Mouse (Mus musculus): Measurements from ENCODE around the gene Gm11238.
"Not testable (repeated sequence)": the region's sequence is repeated elsewhere in the genome, so short reads cannot be mapped to it uniquely, and the experiment has no call there.

Gene Gm11238

DNA sequence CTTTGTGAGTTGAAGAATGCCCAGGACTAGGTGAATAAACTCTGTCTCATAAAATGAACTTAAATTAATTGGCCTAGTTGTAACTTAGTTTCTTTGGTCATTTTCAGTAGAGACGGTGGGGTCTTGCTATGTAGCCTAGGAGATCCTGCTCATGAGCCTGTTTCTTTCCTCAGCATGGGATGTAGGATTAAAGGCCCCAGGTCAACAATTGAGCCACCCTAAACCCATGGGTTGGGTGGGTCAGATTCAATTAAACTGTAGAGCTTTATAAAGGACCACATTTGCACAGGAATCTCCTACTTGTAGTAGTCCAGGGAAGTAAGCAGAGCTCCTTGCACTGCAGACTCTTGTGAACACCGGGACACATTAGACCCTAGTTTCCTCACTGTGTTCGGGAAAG is at the start of gene Gm11238:
Gm11238 (plus strand) TSS at position 301 of the 400 bp plus-strand sequence.
- DNase-seq = not testable (repeated sequence)

DNA sequence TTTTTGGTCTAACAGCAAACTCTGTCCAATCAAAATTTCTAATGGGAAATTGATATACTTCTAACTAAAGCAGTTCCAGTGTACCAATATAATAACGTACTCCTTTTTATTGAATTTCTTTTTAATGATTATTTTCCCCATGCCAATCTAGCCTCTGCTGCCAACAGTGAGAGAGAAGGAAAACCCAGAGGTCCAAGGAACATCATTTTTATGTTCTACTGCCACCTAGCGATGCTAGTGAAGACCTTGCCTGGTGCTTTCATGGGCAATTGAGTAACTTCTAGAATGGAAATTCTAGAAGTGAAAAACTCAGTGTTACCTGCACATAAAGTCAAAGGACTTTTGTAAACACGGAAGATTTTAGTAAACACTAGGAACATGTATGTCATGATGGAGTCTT is 8.4 kb upstream of the Gm11238 start:
- no peak for DNase-seq

DNA sequence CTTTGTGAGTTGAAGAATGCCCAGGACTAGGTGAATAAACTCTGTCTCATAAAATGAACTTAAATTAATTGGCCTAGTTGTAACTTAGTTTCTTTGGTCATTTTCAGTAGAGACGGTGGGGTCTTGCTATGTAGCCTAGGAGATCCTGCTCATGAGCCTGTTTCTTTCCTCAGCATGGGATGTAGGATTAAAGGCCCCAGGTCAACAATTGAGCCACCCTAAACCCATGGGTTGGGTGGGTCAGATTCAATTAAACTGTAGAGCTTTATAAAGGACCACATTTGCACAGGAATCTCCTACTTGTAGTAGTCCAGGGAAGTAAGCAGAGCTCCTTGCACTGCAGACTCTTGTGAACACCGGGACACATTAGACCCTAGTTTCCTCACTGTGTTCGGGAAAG is 15.0 kb downstream of the Gm11238 start, which contains the start of gene Gm11237:
Gm11237 (plus strand) TSS at position 301 of the 400 bp plus-strand sequence.
- not testable (repeated sequence) for DNase-seq

DNA sequence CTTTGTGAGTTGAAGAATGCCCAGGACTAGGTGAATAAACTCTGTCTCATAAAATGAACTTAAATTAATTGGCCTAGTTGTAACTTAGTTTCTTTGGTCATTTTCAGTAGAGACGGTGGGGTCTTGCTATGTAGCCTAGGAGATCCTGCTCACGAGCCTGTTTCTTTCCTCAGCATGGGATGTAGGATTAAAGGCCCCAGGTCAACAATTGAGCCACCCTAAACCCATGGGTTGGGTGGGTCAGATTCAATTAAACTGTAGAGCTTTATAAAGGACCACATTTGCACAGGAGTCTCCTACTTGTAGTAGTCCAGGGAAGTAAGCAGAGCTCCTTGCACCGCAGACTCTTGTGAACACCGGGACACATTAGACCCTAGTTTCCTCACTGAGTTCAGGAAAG is 30.1 kb downstream of the Gm11238 start, which contains the start of gene Gm11236:
Gm11236 (plus strand) TSS at position 301 of the 400 bp plus-strand sequence.
- DNase-seq = not testable (repeated sequence)

DNA sequence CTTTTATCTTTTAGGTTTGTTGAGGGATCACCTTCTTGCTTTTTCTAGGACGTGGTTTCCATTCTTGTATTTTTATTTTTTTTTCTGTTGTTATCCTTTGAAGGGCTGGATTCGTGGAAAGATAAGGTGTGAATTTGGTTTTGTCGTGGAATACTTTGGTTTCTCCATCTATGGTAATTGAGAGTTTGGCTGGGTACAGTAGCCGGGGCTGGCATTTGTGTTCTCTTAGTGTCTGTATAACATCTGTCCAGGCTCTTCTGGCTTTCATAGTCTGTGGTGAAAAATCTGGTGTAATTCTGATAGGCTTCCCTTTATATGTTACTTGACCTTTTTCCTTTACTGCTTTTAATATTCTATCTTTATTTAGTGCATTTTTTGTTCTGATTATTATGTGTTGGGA is 54.2 kb downstream of the Gm11238 start:
- DNase-seq = not testable (repeated sequence)

DNA sequence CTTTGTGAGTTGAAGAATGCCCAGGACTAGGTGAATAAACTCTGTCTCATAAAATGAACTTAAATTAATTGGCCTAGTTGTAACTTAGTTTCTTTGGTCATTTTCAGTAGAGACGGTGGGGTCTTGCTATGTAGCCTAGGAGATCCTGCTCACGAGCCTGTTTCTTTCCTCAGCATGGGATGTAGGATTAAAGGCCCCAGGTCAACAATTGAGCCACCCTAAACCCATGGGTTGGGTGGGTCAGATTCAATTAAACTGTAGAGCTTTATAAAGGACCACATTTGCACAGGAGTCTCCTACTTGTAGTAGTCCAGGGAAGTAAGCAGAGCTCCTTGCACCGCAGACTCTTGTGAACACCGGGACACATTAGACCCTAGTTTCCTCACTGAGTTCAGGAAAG is 60.4 kb downstream of the Gm11238 start, which contains the start of gene Gm11239:
Gm11239 (plus strand) TSS at position 301 of the 400 bp plus-strand sequence.
- not testable (repeated sequence) for DNase-seq

DNA sequence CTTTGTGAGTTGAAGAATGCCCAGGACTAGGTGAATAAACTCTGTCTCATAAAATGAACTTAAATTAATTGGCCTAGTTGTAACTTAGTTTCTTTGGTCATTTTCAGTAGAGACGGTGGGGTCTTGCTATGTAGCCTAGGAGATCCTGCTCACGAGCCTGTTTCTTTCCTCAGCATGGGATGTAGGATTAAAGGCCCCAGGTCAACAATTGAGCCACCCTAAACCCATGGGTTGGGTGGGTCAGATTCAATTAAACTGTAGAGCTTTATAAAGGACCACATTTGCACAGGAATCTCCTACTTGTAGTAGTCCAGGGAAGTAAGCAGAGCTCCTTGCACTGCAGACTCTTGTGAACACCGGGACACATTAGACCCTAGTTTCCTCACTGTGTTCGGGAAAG is 75.5 kb downstream of the Gm11238 start, which contains the start of gene Gm428:
Gm428 (plus strand) TSS at position 301 of the 400 bp plus-strand sequence.
- not testable (repeated sequence) for DNase-seq
